Mouse (Mus musculus): ENCODE measurements around the gene Gpc2. TPM values are rescaled to one million over a fixed set of nuclear protein-coding genes. Genes with fewer than 3 reads are reported as not detected.
A peak's percentile ranks its signal among the peaks of the same experiment; 100 is the strongest.

Gene Gpc2
- 1 to 10 TPM; 1.7 to 3.0 TPM for total RNA-seq (2021)
- long read RNA-seq, experiment 1, partial matches to known transcripts: 1 of 3 reads
- long read RNA-seq, experiment 1, other reads (novel, unspliced or antisense): 2 of 3 reads
- long read RNA-seq, experiment 2: 0 reads

- DNase-seq (ENCODE audit: low spot score in 2 of 2): peak; percentile 65 to 86
These were observed at the start of gene Gpc2, which contains the start of the genes Gm43720 and Stag3 for GRCm38 (mm10) chr5:138279585-138280424. Gene Gpc2, minus strand, starts transcription at chr5:138280005. Gene Gm43720, minus strand, starts transcription at chr5:138279958. Gene Stag3, plus strand, starts transcription at chr5:138280240.

DNA sequence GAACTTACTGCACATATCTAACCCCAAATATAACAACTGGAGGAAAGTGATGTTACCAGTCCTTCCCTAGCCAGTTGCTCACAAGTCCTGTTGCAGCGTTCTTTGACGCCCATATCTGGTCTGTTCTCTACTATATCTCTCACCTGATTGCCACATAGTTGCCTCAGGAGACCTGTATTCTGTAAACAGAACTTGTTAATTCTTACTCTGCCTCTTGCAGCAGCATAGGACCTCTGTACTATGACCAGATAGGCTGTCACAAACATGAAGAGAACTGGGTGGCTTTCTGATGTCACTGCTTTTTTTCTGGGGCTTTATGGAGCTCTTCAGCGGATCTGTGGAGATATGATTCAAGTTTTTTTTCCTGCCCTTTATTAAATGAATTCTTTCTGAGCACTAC, 33.0 kb upstream of the Gpc2 start:
- no peak for DNase-seq (ENCODE audit: low spot score in 2 of 2)

GRCm38 (mm10) chr5:138299613-138300012, 19.8 kb upstream of the Gpc2 start:
- no peak for DNase-seq (ENCODE audit: low spot score in 2 of 2)

DNA sequence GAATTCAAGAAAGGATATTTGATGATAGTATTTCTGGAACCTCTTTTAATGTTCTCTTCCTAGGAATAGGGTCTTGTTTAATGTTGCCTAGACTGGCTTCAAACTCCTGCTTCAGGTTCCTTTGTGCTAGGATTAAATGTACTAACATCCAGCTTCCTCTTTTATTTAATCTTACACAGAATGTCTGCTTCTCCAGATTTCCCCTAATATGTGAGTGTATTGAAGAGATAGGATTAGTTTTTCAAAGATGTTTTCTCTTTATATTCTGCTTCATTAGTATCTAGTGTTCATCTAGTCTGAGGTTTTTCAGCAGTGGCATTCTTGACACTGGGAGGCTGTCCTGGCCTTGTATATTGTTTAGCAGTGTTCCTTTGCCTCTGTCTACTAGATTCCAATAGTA, 14.4 kb upstream of the Gpc2 start:
- no peak for DNase-seq (ENCODE audit: low spot score in 2 of 2)

DNA sequence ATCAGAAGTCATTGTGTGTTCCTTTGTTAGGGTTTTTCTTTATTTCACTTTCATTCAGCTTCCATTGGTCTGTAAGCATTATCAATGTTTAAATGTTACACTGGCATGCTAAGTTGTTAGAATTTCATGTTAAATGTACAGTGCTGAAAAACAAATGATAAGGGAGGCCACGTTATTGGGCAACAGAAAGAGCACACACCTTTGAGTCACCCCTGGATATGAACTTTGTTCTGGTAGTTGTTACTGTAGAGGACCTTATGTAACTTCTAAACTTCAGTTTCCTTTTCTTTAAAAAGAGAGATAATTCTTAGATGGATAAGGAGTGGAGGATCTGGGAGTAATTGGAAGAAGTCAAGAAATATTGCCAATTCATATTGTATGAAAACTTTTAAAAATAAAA, 11.8 kb upstream of the Gpc2 start:
- no peak for DNase-seq (ENCODE audit: low spot score in 2 of 2)

DNA sequence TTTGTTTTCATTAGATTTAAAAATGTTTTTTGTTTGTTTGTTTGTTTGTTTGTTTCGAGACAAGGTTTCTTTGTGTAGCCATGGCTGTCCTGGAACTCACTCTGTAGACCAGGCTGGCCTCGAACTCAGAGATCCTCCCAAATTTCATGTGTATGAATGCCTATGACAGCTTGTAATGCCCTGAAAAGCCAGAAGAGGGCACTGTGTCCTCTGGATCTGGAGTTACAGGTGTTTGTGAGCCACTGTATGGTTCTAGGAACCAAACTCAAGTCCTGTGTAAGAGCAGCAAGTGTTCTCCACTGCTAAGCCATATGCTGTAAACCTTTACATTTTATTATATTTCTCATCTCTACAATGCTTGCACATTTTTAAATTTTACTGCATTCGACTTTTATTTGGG, 8.1 kb upstream of the Gpc2 start:
- DNase-seq (ENCODE audit: low spot score in 2 of 2): no peak

- DNase-seq (ENCODE audit: low spot score in 2 of 2): no peak
These were observed 3.7 kb upstream of the Gpc2 start for GRCm38 (mm10) chr5:138283540-138283939.

DNA sequence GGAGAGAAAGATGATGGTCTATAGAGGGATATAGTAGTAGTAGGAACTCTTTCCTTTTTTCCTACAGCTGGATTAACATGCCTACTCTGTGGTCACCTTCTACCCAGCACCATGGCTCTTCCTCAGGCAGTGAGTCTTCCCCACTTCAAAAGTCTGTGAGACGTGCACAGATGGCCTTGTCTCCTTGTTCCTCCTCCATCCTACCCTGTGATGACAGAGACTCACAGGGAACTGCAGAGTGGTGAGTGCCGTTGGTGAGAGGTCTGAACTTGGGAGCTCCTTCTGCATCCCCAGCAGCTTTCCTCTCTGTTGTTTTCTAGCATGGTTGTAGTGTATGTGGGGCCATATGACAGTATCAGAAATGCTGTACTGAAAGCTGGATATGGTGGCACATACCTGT, 2.0 kb upstream of the Gpc2 start:
- DNase-seq (ENCODE audit: low spot score in 2 of 2): no peak

DNA sequence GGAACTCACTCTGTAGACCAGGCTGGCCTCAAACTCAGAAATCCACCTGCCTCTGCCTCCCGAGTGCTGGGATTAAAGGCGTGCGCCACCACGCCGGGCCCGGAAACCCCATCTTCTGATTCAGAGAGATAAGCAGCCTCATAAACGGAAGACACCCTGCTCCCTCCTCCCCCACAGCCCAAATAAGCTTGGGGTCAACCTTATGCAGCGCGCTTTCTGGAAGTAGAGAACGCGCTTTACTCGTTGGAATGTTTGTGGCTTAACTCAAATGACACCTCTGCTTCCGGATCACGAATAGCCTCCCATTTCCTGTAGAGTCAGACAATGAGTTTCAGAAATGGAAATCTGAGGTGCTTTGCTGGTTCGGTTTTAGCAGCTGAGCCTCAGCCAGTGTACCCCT, 1.0 kb upstream of the Gpc2 start:
- no peak for DNase-seq (ENCODE audit: low spot score in 2 of 2)

GRCm38 (mm10) chr5:138280425-138280768, 592 bp upstream of the Gpc2 start:
- no peak for DNase-seq (ENCODE audit: low spot score in 2 of 2)

GRCm38 (mm10) chr5:138277994-138278393, 1.8 kb downstream of the Gpc2 start:
- no peak for DNase-seq (ENCODE audit: low spot score in 2 of 2)

DNA sequence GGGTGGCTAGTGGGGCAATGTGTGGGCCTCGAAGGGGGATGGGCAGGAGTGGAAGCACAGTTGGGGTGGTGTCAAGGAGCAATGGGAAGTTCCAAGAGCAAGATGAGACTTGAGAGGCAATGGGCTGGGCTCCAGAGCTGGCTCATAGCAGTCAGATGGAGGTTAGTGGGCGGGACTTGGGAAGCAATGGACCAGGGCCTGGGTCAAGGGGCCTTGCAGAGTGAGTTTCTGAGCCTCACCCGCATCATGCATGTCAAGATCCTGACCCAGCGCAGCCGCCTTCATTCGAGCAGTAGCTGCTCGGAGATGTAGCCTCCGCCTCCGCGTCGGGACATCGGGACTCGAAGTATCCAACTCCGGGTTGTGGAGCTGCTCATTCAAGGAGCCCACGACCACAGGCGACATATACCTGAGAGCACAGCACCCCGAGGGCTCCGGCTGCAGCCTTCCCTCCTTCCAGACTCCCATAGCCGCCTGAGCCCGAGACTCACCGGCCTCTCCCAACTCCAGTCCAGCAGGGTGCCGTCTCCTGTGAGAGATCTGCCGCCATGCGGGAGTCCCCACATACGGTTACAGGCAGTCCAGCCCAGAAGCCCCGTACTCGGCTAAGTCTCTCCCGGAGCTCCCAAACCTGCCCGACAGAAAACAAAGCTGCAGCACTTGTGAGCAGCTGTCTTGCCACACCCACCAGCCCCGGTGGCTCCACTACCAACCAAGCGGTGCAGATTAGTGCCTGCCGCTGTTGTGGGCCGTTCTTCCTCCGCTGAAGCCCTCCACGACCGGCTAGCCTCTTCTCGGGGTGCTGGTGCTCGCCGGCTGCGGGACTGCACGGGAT, 4.4 kb downstream of the Gpc2 start:
- no peak for DNase-seq (ENCODE audit: low spot score in 2 of 2)

DNA sequence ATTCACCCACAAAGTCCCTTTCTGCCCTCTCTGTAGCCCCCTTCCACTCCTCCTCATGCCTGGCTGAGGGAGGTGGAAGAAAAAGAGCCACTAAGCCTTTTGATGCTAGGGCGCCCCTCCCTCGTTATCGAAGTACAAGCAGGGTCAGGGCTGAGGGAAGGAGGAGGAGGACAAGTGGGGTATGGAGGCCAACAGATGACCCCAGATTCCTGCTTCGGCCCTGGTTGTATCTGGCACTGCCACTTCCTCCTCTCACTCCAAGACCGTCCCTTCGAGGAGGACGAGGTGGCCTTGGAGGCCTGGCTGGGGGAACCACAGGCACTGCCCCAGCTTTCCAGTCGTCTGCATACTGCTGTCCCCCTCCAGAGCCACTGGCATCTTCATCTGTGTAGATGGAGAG, 5.6 kb downstream of the Gpc2 start:
- DNase-seq (ENCODE audit: low spot score in 2 of 2): no peak

DNA sequence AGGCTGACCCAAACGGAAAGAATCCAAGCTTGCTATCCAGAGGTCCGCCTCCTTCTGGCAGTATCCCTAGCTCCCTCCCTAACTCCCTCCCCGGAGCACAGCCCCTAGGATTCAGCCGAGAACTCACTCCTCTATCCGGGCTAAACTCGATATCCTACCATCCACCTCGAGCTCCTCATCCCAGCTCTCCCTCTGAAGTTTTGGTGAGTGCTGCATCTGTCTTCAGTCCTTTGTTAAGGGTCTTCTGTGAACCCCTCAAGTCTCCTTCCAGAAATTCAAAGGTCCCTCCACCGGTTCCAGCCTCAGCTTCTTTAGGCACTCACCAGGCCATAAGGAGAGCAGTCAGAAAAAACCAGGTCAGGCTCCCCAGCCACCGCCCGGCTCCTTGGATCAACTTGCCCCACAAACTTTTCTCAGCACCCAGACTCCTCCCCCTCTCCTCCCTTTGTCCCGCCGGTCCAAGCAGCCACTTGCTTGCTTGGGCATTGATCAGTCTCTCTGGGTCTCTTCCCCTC, 7.3 kb downstream of the Gpc2 start, which contains the start of gene Gal3st4:
TSS of gene Gal3st4 (minus strand) at position 432 of the 515 bp plus-strand sequence.
- no peak for DNase-seq (ENCODE audit: low spot score in 2 of 2)

DNA sequence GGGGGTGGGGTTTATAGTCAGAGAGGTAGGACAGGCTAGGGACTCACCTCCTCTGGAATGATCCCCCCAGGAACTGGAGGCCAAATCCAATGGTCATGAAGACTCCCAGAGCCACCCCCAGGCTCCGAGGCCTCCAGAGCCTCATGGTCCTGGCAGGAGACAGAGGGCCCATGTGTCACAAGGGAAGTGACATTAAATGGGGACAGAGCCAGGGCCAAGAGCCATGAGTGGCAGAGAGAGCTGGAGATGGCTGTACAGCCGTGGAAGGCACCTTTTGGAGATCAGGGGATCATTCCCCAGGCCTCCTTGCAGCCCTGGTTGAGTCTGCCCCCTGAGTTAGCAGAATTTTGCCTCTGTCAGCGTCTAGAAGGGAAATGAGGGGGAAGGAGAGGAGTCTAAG, 8.6 kb downstream of the Gpc2 start:
- DNase-seq (ENCODE audit: low spot score in 2 of 2): no peak

DNA sequence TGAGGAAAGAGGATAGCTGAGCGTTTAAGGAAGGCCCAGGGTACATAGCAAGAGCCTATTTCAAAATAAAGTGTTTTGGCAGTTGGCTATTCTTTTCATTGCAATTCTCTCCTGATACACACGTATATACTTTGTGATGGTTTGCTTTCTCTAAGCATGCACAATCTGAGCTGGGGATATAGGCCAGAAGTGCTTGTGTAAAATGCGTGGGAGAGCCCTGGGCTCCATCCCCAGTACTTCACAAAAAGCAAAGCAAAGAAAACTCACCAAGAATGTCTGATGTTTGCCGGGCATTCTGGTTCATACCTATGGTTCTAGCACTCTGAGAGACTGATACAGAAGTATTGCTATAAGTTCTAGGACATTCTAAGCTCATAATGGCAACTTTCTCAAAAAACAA, 10.8 kb downstream of the Gpc2 start:
- DNase-seq (ENCODE audit: low spot score in 2 of 2): no peak

- DNase-seq (ENCODE audit: low spot score in 2 of 2): no peak
These were observed 12.7 kb downstream of the Gpc2 start for GRCm38 (mm10) chr5:138267114-138267513.

GRCm38 (mm10) chr5:138265712-138266111, 14.1 kb downstream of the Gpc2 start:
- DNase-seq (ENCODE audit: low spot score in 2 of 2): no peak

DNA sequence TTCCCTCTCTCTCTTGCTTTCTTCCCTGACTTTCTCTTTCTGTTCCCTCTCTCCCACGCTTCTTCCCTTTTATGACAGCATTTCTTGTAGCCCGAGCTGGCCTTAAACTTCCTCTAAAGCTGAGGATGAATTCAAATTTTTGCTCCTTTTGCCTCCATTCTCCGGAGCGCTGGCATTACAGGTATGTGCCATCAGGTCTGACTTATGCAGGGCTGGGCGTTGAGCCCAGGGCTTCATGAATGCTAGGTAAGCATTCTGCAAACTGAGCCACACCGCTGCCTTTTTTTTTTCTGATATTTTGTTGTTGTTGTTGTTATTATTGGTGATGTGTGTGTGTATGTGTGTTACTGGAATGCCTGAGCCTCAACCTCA, 15.6 kb downstream of the Gpc2 start:
- DNase-seq (ENCODE audit: low spot score in 2 of 2): no peak

GRCm38 (mm10) chr5:138263260-138264206, 16.3 kb downstream of the Gpc2 start, which contains the start of gene BC037034:
Gene BC037034, minus strand, starts transcription at chr5:138264033.
- peak; percentile 86 to 94 for DNase-seq (ENCODE audit: low spot score in 2 of 2)

All from gastrocnemius, postnatal 4 days (tissue).